Mouse (Mus musculus) layer of hippocampus, adult 2 months (tissue): Measurements from ENCODE around the gene Omd. TPM values are rescaled to one million over a fixed set of nuclear protein-coding genes. Genes with fewer than 3 reads are reported as not detected.

Experiments used
- DNase-seq, 2 experiments: peaks; one replicate each; pipeline ENCODE4 v3.0.0; 2022; ENCODE audit warnings: low spot score in 2 of 2
- H3K27ac ChIP-seq: fragments of 200-600 bp; 2 replicates; pipeline ENCODE4 v1.8.1; 2022
- H3K4me3 ChIP-seq: fragments of 200-600 bp; 2 replicates; pipeline ENCODE4 v1.8.1; 2022; ENCODE audit warnings: mild to moderate bottlenecking
- CTCF ChIP-seq: fragments of 200-600 bp; conservative IDR thresholded peaks from 2 replicates; pipeline ENCODE4 v1.8.1; 2022; ENCODE audit warnings: antibody characterized with exemption, mild to moderate bottlenecking, moderate library complexity
- total RNA-seq, 2 experiments: library from RNA; stranded (reverse); gene quantifications; 2 replicates each; pipeline ENCODE4 v1.2.3; 2021

Omd gene
- total RNA-seq, 2 experiments from 2014 or later: 0.31 to 0.59 TPM

- Histone ChIP-seq H3K4me3 (no peak overlapping the region), H3K27ac (no peak overlapping the region)
- TF ChIP-seq CTCF: no peak
- DNase-seq: no peak
These were observed 45.9 kb downstream of the Omd start for GRCm38 (mm10) chr13:49628167-49628566.

GRCm38 (mm10) chr13:49629076-49629475 is 46.8 kb downstream of the Omd start:
- TF ChIP-seq CTCF: no peak
- no peak for DNase-seq
- Histone ChIP-seq H3K27ac (no peak overlapping the region), H3K4me3 (no peak overlapping the region)

- Histone ChIP-seq H3K4me3 (no peak overlapping the region), H3K27ac (no peak overlapping the region)
- no peak for TF ChIP-seq CTCF
- no peak for DNase-seq
These were observed 57.7 kb downstream of the Omd start for GRCm38 (mm10) chr13:49639965-49640364.

Other genes starting within 250 kb of the Omd start
- gene Bicd2, start 240.9 kb upstream of the Omd start, total RNA-seq: 10 to 100 TPM; 55.2 to 55.3 TPM
- 10 to 100 TPM; 33.1 to 41.0 TPM for gene Ippk, start 161.2 kb upstream of the Omd start, total RNA-seq
- gene Tes3-ps, start 89.1 kb upstream of the Omd start, total RNA-seq: 1 to 10 TPM in 1 of 2 experiments, under 1 TPM in 1; 0.79 to 1.7 TPM
- 1 to 10 TPM; 6.5 to 8.1 TPM for gene Ecm2, start 77.7 kb upstream of the Omd start, total RNA-seq
- gene Aspn, start 38.0 kb upstream of the Omd start, total RNA-seq: 1 to 10 TPM in 1 of 2 experiments, under 1 TPM in 1; 0.83 to 1.2 TPM
- gene Ogn, start 25.6 kb downstream of the Omd start, total RNA-seq: 1 to 10 TPM; 5.3 to 6.1 TPM
- gene Cenpp, start 70.3 kb downstream of the Omd start, total RNA-seq: 1 to 10 TPM; 1.7 TPM
- gene Nol8, start 70.6 kb downstream of the Omd start, total RNA-seq: 10 to 100 TPM; 28.4 to 28.5 TPM
- gene Iars, start 99.6 kb downstream of the Omd start, total RNA-seq: 10 to 100 TPM; 60.1 to 66.9 TPM
- gene Gm30302, start 216.5 kb downstream of the Omd start, total RNA-seq: not detected